21 mouse cellular contexts compared by ENCODE assay signal in genomic region chr3:55177271-55177670, GRCm38 (mm10). TPM values are rescaled to one million over a fixed set of nuclear protein-coding genes. Genes with fewer than 3 reads are reported as not detected.
A peak's percentile ranks its signal among the peaks of the same experiment; 100 is the strongest.
DNase-seq lines count a peak whose midpoint lies in the region; ATAC-seq and TF ChIP-seq lines count a peak whose summit lies in the region.
"Had no signal": no experiment of that assay in that cellular context is flagged by ENCODE, and none has a peak within 500 bp of the region (broad histone marks: within the 10 kb centered on the region; RNA-seq: fewer than 3 reads in every experiment).

No protein-coding gene starts in this region.

- H3K4me3 ChIP-seq in myocyte = no peak overlapping the region
- no peak overlapping the region for H3K4me3 ChIP-seq in hindbrain, embryonic 16.5 days (ENCODE audit: low read length)
- H3K4me3 ChIP-seq: embryonic facial prominence, embryonic 13.5 days; forebrain, embryonic 13.5 days; forebrain, embryonic 15.5 days had no signal

- no peaks in the 10 kb centered on the region for H3K27me3 ChIP-seq in myocyte (ENCODE audit: control insufficient read depth, insufficient read depth, insufficient read length)
- no peaks in the 10 kb centered on the region for H3K27me3 ChIP-seq in hindbrain, embryonic 16.5 days (replicated peaks; ENCODE audit: control insufficient read depth, insufficient read depth, low read length)
- H3K27me3 ChIP-seq: embryonic facial prominence, embryonic 13.5 days; forebrain, embryonic 13.5 days; forebrain, embryonic 15.5 days had no signal

- no peak overlapping the region for H3K27ac ChIP-seq in hindbrain, embryonic 16.5 days (ENCODE audit: low read depth, low read length)
- H3K27ac ChIP-seq: embryonic facial prominence, embryonic 13.5 days; forebrain, embryonic 13.5 days; forebrain, embryonic 15.5 days had no signal

- H3K79me2 ChIP-seq in myocyte (ENCODE audit: control insufficient read depth, insufficient read depth) = no peaks in the 10 kb centered on the region

- H3K4me2 ChIP-seq in myocyte (ENCODE audit: low read depth) = no peak overlapping the region
- no peak overlapping the region for H3K4me2 ChIP-seq in hindbrain, embryonic 16.5 days (ENCODE audit: low read length)
- H3K4me2 ChIP-seq: embryonic facial prominence, embryonic 13.5 days; forebrain, embryonic 13.5 days; forebrain, embryonic 15.5 days had no signal

- H3K4me1 ChIP-seq in hindbrain, embryonic 16.5 days (ENCODE audit: control insufficient read depth, insufficient read depth, low read depth, low read length) = no peaks in the 10 kb centered on the region
- H3K4me1 ChIP-seq: embryonic facial prominence, embryonic 13.5 days; forebrain, embryonic 13.5 days; forebrain, embryonic 15.5 days had no signal

- H3K36me3 ChIP-seq in myocyte (ENCODE audit: control insufficient read depth, insufficient read depth) = no peaks in the 10 kb centered on the region
- no peaks in the 10 kb centered on the region for H3K36me3 ChIP-seq in hindbrain, embryonic 16.5 days (ENCODE audit: control insufficient read depth, insufficient read depth, low read length)
- H3K36me3 ChIP-seq: embryonic facial prominence, embryonic 13.5 days; forebrain, embryonic 15.5 days had no signal

- H3K9ac ChIP-seq in hindbrain, embryonic 16.5 days (ENCODE audit: low read depth, low read length) = no peak overlapping the region
- H3K9ac ChIP-seq: embryonic facial prominence, embryonic 13.5 days; forebrain, embryonic 13.5 days; forebrain, embryonic 15.5 days; forebrain, postnatal 0 days had no signal

- no peak for TF ChIP-seq POLR2A in myocyte (IDR thresholded peaks at IDR 0.05; ENCODE audit: insufficient read length, low read depth)

- ATAC-seq in frontal cortex, adult (ENCODE audit: low TSS enrichment) = 0 out of 2 replicates have a peak, but pooled peaks have one; percentile 44
- no peak for ATAC-seq in hindbrain, embryonic 16.5 days
- ATAC-seq: forebrain, embryonic 13.5 days; forebrain, embryonic 15.5 days; forebrain, postnatal 0 days had no signal

- H3ac ChIP-seq in myocyte (ENCODE audit: control insufficient read depth, insufficient read length) = no peak overlapping the region

- H3K9me3 ChIP-seq in hindbrain, embryonic 16.5 days (ENCODE audit: control insufficient read depth, low read length) = no peaks in the 10 kb centered on the region
- H3K9me3 ChIP-seq: embryonic facial prominence, embryonic 13.5 days; forebrain, embryonic 13.5 days; forebrain, embryonic 15.5 days had no signal

- WGBS in hindbrain, embryonic 16.5 days = 55% methylated on average over 6 of the region's 6 CpGs

- no peak for DNase-seq in frontal cortex, postnatal 10 days (ENCODE audit: low spot score in 2 of 2)
- DNase-seq in brain, adult 2 months (ENCODE audit: low read depth, low spot score) = peak; percentile 24
- DNase-seq: adrenal gland, adult 2 months; adrenal gland, postnatal 10 days; adrenal gland, postnatal 25 days; cerebellum, adult 11-12 months; cerebellum, adult 2 months; cerebellum, adult 9-10 months; cerebellum, postnatal 10 days; cerebellum, postnatal 25 days; forebrain, postnatal 0 days had no signal

TF ChIP-seq in myocyte, 11 proteins besides CTCF, POLR2A, EP300 and RAD21:
- peak; percentile 48 to 97 (median 92) for TF ChIP-seq MYOG (IDR thresholded peaks at IDR 0.05; ENCODE audit: control insufficient read depth in 1 of 3, insufficient read depth in 1 of 3, insufficient read length in 2 of 3, low read depth in 2 of 3)
- TF ChIP-seq MAX (IDR thresholded peaks at IDR 0.05; ENCODE audit: low read depth) = no peak
- no peak for TF ChIP-seq TCF3 (IDR thresholded peaks at IDR 0.05; ENCODE audit: insufficient read length, low read depth)
- TF ChIP-seq POLR2AphosphoS2 (IDR thresholded peaks at IDR 0.05; ENCODE audit: insufficient read length, low read depth) = no peak
- TF ChIP-seq TCF12 (IDR thresholded peaks at IDR 0.05; ENCODE audit: insufficient read depth, poor library complexity, severe bottlenecking) = peak; percentile 90
- TF ChIP-seq MYOD1 (IDR thresholded peaks at IDR 0.05; ENCODE audit: control insufficient read depth in 1 of 3, insufficient read length in 2 of 3, low read depth in 2 of 3) = peak; percentile 69 to 88 (median 85)
- no peak for TF ChIP-seq USF1 (IDR thresholded peaks at IDR 0.05; ENCODE audit: low read depth)
TF ChIP-seq in myocyte: peak in this region for 3.

RNA-seq across cellular contexts. Expression of gene Sohlh2, which starts 4.6 kb away (rescaled TPM):
- 3.1 TPM for polyA plus RNA-seq in myocyte (2012; fragmentation: generic; extraction: Trizol)
- 0.06 TPM in 1 of 2 replicates, not detected in the other for polyA plus RNA-seq in hindbrain, embryonic 16.5 days (2015; fragmentation: Nextera tagmentation; extraction: Ambion mirVana)
- polyA plus RNA-seq: adrenal gland, adult 2 months; cerebellum, adult 2 months; cortical plate, adult 2 months; embryonic facial prominence, embryonic 11.5 days; embryonic facial prominence, embryonic 13.5 days; forebrain, embryonic 11.5 days; forebrain, embryonic 13.5 days; forebrain, embryonic 15.5 days; forebrain, postnatal 0 days; frontal cortex, adult 2 months had no signal

RNA-seq across cellular contexts. Expression of gene Ccdc169, which starts 40.1 kb away (rescaled TPM):
- polyA plus RNA-seq in myocyte (2012; fragmentation: generic; extraction: Trizol) = 0.12 TPM
- 0.09 TPM in 1 of 2 replicates, not detected in the other for polyA plus RNA-seq in hindbrain, embryonic 16.5 days (2015; fragmentation: Nextera tagmentation; extraction: Ambion mirVana)
- polyA plus RNA-seq: adrenal gland, adult 2 months had no signal
